Mouse (Mus musculus) MEL-GATA-1-ER (cell line): ENCODE data around the gene Nudt2.

ENCODE experiments used
- DNase-seq: peaks from one replicate; pipeline ENCODE4 v3.0.0-alpha.2; 2012; ENCODE audit warnings: low read depth; ENCODE audit errors: extremely low read depth

Gene Nudt2

GRCm38 (mm10) chr4:41520641-41521040 is 55.7 kb downstream of the Nudt2 start:
- DNase-seq = no peak

GRCm38 (mm10) chr4:41522136-41522535 is 57.2 kb downstream of the Nudt2 start:
- no peak for DNase-seq

DNA sequence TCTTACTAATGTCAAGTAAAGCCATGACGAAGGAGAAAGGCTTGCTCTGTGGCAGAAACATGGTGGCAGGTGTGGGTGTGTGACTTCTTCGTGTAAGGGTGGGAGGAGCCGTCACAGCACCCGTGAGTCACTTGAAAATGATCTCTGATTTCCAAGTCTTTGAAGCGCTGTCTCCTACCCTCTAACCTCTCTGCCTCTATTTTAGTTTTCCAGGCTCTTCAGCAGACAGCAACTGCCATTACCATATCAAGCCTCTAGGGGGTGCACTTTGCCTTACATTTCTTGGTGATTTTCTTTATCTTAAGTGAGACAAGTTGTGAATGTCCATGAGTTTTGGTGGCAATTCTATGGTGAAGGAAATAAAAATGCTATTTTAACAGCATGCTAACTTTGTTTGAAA is 57.8 kb downstream of the Nudt2 start:
- DNase-seq = no peak

- DNase-seq = no peak
These were observed 58.9 kb downstream of the Nudt2 start for GRCm38 (mm10) chr4:41523839-41524238.

DNA sequence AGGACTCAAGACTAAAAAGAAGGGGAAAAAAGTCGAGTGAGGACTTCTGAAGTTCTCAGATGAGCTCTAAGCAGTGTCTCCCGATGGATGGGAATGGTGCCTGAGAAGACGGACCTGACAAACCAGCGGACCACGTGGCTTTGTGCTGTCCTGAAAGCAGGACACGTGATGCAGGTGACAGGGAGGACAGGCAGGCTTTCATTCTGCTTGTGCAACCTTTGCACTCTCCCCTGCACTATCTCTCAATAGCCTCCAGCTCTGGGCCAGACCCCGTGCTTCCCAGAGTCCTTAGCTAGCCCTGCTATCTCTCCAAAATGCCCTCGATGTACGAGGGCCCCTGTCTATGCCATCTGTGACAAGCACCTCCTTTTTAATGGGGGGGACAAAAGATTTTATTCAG is 59.9 kb downstream of the Nudt2 start:
- DNase-seq = no peak

- DNase-seq = no peak
These were observed 61.6 kb downstream of the Nudt2 start for GRCm38 (mm10) chr4:41526553-41526952.

- DNase-seq = no peak
These were observed 62.1 kb downstream of the Nudt2 start for GRCm38 (mm10) chr4:41527076-41527475.

GRCm38 (mm10) chr4:41527996-41528395 is 63.0 kb downstream of the Nudt2 start:
- DNase-seq = no peak
